Mouse (Mus musculus): ENCODE results near the gene Dgkg.

Gene Dgkg

GRCm38 (mm10) chr16:22501855-22502254 is 155.2 kb downstream of the Dgkg start:
- CTCF ChIA-PET = interaction anchor here (0.5 kb wide), 1 partner anchor 38 kb away, joined by 3 read pairs; no protein-coding TSS in a partner anchor

GRCm38 (mm10) chr16:22500561-22500960 is 156.5 kb downstream of the Dgkg start:
- CTCF ChIA-PET = no interaction called here

GRCm38 (mm10) chr16:22499951-22500350 is 157.1 kb downstream of the Dgkg start:
- CTCF ChIA-PET = no interaction called here

GRCm38 (mm10) chr16:22499447-22499846 is 157.6 kb downstream of the Dgkg start:
- CTCF ChIA-PET = no interaction called here

- CTCF ChIA-PET = interaction anchor here (0.6 kb wide), 1 partner anchor 29 kb away, joined by 3 read pairs; no protein-coding TSS in a partner anchor
Observed at GRCm38 (mm10) chr16:22497976-22498375, 159.0 kb downstream of the Dgkg start.

GRCm38 (mm10) chr16:22495259-22495658 is 161.8 kb downstream of the Dgkg start:
- CTCF ChIA-PET = no interaction called here

- CTCF ChIA-PET = no interaction called here
Observed at GRCm38 (mm10) chr16:22494815-22495214, 162.2 kb downstream of the Dgkg start.

GRCm38 (mm10) chr16:22493396-22493795 is 163.6 kb downstream of the Dgkg start:
- CTCF ChIA-PET = no interaction called here

- CTCF ChIA-PET = no interaction called here
Observed at GRCm38 (mm10) chr16:22491446-22492166, 165.4 kb downstream of the Dgkg start.

- CTCF ChIA-PET = no interaction called here
Observed at GRCm38 (mm10) chr16:22483900-22484299, 173.1 kb downstream of the Dgkg start.

- CTCF ChIA-PET = no interaction called here
Observed at GRCm38 (mm10) chr16:22479322-22479721, 177.7 kb downstream of the Dgkg start.

GRCm38 (mm10) chr16:22471728-22472127 is 185.3 kb downstream of the Dgkg start:
- CTCF ChIA-PET = no interaction called here

GRCm38 (mm10) chr16:22469385-22469784 is 187.6 kb downstream of the Dgkg start:
- CTCF ChIA-PET = no interaction called here

- CTCF ChIA-PET = interaction anchor here (1.0 kb wide), 1 partner anchor 41 kb away, joined by 5 read pairs; no protein-coding TSS in a partner anchor
Observed at GRCm38 (mm10) chr16:22467111-22467510, 189.9 kb downstream of the Dgkg start.

GRCm38 (mm10) chr16:22466381-22466780 is 190.6 kb downstream of the Dgkg start:
- CTCF ChIA-PET = interaction anchor here (1.0 kb wide), 1 partner anchor 41 kb away, joined by 5 read pairs; no protein-coding TSS in a partner anchor

- CTCF ChIA-PET = no interaction called here
Observed at GRCm38 (mm10) chr16:22462220-22462619, 194.8 kb downstream of the Dgkg start.

- CTCF ChIA-PET = no interaction called here
Observed at GRCm38 (mm10) chr16:22461728-22462127, 195.3 kb downstream of the Dgkg start.

- CTCF ChIA-PET = no interaction called here
Observed at GRCm38 (mm10) chr16:22460960-22461359, 196.1 kb downstream of the Dgkg start.

GRCm38 (mm10) chr16:22452082-22452481 is 204.9 kb downstream of the Dgkg start:
- CTCF ChIA-PET = no interaction called here

- CTCF ChIA-PET = no interaction called here
Observed at GRCm38 (mm10) chr16:22448093-22448492, 208.9 kb downstream of the Dgkg start.

- CTCF ChIA-PET = no interaction called here
Observed at GRCm38 (mm10) chr16:22444786-22445185, 212.2 kb downstream of the Dgkg start.

GRCm38 (mm10) chr16:22442202-22442601 is 214.8 kb downstream of the Dgkg start:
- CTCF ChIA-PET = no interaction called here

GRCm38 (mm10) chr16:22441317-22441716 is 215.7 kb downstream of the Dgkg start:
- CTCF ChIA-PET = no interaction called here

- CTCF ChIA-PET = interaction anchor here (0.7 to 1.1 kb wide), 3 partner anchors 47 to 1900 kb away, joined by 3 read pairs; no protein-coding TSS in a partner anchor
Observed at GRCm38 (mm10) chr16:22440269-22440668, 216.8 kb downstream of the Dgkg start.

Data from spleen, embryonic (tissue).